Mouse (Mus musculus) kidney, postnatal 4 days (tissue): ENCODE measurements around the gene Ppp1r3c.
"Not testable (repeated sequence)": the region's sequence is repeated elsewhere in the genome, so short reads cannot be mapped to it uniquely, and the experiment has no call there.

ENCODE experiments used
- DNase-seq, 2 experiments: peaks; one replicate each; pipeline ENCODE4 v3.0.0; 2021; ENCODE audit warnings: mixed read lengths in 2 of 2

Ppp1r3c gene

DNA sequence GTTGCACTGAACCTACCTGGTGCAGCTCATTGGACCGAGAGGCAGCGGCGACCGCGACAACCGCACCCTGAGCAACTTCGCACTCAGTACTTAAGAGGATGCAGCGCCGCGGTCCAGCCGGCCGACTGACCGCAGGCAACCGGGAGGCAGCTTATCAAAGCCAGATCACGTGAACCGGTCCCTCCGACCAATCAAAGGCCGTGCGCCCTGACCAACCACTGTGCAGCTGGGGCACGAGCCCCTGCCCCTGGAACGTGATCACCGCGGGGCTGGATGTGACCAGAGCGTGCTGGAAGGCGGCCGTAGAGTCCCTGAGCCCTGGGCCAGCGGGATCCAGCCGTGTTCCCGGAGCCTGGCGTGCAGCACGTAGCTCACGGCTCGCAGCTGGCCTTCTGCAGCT lies at the start of gene Ppp1r3c:
Gene Ppp1r3c, minus strand, starts transcription at position 117 of the 400 bp plus-strand sequence.
- DNase-seq = peak; percentile 91 to 95

DNA sequence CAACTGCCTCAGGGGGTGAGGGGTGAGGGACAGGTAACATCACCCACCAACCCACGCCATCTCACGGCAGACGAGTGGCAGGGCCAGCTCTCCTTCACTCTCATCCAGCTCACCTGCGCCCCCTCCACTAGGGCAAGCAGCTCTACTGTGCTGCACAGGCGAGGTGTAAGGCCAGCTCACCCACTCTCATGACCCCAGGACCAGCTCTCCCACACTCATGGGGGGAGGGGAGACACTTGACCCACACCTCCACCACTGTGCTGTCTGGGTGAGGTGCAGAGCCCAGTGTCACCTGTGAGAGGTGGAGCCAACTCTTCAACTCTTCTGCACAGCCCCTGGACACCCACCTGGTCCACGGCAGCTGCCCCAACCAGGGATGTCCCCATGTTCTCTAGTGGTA lies 46.7 kb upstream of the Ppp1r3c start:
- DNase-seq = no peak

DNA sequence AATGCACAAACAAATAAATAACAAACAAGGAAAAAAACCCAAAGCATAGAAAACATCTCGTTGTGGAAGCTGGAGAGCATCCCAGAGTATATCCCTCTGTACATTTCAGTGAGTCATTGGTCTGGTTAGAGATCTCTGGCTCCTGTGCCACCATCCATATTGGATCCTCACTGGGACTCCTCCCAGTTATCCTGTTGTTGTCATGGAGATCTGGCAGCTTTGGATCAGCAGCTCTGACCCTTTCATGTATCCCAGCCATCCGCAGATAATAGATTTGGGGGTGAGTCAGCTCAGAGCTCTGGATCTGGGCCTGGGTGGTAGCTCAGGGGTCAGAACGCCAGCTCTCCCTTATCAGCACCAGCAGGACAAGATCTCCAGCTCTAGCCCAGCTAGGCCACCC lies 46.1 kb upstream of the Ppp1r3c start:
- no peak for DNase-seq

- DNase-seq = no peak
Observed at GRCm38 (mm10) chr19:36781996-36782395, 45.5 kb upstream of the Ppp1r3c start.

DNA sequence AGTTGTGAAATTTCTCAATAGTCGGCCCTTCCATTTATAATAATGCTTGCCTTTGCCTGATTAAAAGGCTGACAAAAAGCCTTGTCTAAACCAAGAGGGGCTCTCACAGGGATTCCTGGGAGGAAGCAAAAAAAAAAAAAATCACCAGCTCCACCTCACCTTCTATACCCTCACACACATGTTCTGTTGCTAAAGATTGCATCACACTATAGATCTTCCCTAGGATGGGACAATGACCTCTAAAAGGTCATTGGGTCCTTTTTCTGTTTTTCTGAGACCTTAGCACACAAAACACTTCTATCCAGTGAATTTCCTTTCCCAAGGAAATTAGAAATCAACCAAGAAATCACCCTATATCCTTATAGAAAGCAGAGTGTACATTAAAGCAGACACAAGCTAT lies 43.9 kb upstream of the Ppp1r3c start:
- no peak for DNase-seq

DNA sequence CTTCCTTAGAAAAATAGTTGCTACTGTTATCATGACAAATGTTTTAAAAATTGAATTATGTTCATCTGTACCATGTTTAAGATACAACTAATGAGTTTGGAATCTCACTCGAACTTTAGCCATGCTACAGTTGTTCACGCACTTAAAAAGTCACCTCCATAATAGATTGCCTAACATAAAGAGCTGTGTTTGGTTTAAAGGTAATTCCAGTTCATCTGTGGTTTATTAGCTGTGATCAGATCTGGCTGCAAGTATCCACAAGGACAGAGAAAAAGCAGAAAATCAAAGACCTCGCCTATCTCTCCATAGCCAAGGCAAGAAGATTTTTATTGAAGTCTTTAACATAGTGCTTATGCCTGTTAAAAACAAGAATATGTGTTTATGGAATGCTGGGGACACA lies 43.3 kb upstream of the Ppp1r3c start:
- no peak for DNase-seq

- no peak for DNase-seq
Observed at GRCm38 (mm10) chr19:36775531-36775930, 39.1 kb upstream of the Ppp1r3c start.

GRCm38 (mm10) chr19:36773716-36774459 lies 37.4 kb upstream of the Ppp1r3c start:
- DNase-seq = no peak

GRCm38 (mm10) chr19:36768084-36768483 lies 31.6 kb upstream of the Ppp1r3c start:
- DNase-seq = no peak

- DNase-seq = no peak
Observed at GRCm38 (mm10) chr19:36764451-36764850, 28.0 kb upstream of the Ppp1r3c start.

DNA sequence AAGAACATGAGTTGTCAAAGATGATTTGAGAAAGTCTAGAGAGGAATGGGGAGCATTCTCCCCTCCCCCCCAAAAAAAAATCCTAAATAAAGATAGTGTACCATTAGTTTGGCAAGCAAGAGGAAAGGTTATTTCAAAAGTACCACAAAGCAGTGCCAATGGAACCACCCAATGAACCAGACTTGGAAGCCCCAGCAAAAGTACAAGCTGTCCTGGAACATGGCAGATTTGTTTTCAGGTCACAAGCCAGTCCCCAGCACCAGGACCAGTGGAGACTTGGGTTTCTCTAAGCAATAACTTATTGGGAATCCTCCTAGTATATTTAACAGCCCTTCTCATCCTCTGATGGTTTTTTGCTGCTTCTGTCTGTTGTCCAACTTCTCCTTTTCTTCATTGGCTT lies 12.5 kb upstream of the Ppp1r3c start:
- DNase-seq = no peak

DNA sequence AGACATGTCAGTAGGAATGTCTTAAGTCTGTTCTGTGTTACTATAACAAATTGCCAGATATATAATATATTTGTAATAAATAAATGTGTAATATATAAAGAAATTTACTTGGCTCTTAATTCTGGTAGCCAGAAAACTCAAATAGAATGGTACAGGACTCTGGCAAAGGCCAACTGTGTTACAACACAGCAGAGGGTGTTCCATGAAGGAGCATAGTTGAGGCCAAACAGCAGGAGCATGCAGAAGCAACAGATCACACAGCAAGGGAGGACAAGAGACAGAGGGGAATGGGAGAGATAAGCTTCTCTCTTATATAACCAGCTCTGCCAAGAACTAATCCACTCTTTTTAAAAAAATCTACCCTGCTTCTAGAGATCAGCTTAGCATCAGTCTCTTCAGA lies 5.9 kb upstream of the Ppp1r3c start:
- no peak for DNase-seq

DNA sequence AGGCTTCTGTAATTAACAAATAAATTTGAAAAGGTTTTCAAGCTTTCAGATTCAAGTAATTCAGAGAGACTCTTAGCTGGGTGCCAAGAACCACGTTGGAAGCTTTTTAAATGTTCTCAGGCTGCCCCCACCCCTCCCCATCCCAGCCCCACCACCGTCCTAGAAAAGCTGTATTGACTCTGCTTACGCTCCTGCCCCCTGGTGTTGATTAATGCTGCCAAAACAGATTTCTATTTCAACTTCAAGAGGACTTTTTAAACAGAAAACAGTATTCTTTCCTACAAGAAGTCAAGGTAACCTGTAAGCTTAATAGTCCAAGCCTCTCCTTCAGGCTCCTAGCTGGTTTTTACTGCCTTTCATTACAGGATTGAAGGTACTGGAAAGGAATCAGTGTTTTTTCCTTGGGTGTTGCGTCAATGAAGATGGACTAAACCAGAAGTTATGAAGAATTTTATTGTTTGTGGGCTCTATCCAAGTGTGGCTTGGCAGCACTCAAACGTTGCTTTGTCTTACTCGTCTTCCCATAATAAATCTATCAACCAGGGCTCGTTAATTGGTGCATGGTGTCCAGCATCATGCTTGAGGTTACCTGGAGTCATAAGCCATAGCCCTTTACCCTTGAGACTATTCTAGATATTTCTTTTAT lies 3.2 kb upstream of the Ppp1r3c start:
- DNase-seq = peak; percentile 38 to 54

DNA sequence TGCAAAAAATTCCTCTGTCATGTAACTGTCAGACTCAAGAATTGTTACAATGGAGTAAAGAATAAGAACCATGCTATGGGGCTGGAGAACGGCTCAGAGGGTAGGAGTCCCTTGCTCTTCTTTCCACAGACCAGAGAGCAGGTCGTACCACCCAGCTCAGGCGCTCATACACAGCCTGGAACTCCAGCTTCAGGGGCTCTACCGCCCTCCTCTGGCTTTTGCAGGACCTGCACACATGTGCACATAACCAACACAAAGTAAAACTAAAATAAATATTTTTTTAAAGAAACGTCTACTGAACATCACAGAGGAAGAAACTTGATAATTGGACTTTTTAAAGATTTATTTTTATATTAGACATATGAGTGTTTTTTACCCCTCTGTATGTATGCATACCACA lies 1.6 kb upstream of the Ppp1r3c start:
- peak in 1 of 2 experiments; percentile 31 for DNase-seq

- DNase-seq = no peak
Observed at GRCm38 (mm10) chr19:36737087-36737486, 634 bp upstream of the Ppp1r3c start.

DNA sequence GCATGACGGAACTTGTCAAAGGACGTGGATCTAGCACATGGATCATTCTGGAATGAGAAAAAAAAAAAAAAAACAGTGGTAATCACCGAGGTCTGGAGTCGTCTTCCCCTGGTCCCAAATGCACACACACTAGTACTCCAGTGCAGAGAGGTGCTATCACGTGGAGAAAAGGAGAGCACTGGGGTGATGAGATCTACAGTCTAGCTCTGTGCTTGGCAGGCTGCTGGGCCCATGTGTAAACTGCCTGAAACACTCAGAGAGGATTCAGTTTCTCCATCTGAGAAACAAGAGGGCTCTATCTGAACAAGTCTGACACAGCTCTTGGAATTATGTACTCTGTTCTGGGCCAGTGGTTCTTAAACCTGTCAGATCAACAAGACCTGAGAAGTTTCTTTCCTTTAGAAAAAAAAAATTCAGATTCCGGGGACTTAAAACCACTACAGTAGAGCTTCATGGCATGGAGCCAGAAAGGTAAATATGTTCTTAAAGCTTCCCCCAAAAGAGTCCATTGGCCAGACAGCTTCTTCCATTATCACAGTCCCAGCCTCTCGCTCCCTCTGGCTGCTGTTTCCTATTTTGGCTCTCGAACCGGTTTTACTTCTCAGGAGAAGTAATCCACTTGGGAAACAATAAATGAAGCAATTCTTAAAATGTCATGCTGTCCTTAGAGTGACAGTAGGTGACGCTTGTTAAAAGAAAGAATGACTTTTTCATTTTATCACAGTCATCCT lies 2.0 kb downstream of the Ppp1r3c start:
- DNase-seq = no peak

GRCm38 (mm10) chr19:36733191-36733943 lies 3.1 kb downstream of the Ppp1r3c start:
- no peak for DNase-seq

DNA sequence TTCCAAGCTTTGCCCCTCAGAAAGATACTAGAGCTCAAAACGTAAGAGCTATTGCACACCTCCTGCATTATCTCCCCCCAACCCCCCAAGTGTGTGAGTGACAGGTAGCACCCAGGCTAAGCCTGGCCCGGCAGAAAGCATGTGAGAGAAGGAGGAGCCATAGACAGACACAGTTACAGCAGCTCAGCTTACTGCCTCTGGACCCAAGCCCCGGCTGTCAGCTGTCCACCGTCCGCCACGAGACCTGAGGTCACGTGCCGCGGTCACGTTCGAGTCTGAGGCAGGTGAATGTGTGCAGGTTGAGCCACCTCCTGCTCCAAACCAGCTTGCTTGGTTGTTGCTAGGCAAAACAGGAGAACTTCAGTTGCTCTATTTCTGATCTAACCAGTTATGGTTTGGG lies 5.1 kb downstream of the Ppp1r3c start:
- no peak for DNase-seq

- not testable (repeated sequence) for DNase-seq
Observed at GRCm38 (mm10) chr19:36730414-36730813, 6.0 kb downstream of the Ppp1r3c start.

DNA sequence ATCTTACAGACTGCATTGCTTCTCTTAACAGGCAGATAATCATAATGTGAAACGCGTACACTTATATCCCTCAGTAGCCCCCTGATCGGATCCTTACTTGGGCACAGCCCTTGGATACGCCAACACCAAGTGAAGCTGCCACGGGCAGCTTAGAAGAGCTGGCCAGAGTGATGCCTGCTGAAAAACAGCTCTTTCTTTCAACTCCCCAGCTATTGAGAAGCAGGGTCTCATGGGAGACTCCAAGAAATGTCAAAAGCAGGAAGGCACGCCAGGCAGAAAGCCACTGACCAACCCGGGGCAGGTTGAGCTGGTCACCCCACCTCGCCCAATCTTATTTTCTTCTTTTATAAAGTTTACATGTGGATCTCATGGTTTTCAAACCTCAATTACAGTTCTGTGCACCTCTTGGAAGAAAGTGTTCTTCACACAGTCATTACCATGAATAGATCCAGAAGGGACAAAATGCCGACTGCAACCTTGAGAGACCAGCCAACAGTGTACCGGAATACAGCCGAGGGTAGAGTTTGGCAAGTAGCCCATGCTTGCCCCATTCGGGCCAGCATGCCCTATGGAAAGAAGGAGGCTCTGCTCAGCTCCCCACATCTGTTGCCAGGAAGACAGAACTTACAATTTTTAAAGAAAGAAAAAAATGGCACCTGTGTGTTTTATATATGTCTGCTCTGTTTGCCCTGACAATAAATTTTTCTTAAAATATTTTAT lies 7.6 kb downstream of the Ppp1r3c start:
- no peak for DNase-seq

GRCm38 (mm10) chr19:36724970-36725369 lies 11.5 kb downstream of the Ppp1r3c start:
- no peak for DNase-seq

GRCm38 (mm10) chr19:36721139-36721538 lies 15.3 kb downstream of the Ppp1r3c start:
- DNase-seq = no peak
